Mouse (Mus musculus) kidney, adult 18-20 months (tissue): ENCODE results near the gene Dapk1.
A peak's percentile ranks its signal among the peaks of the same experiment; 100 is the strongest.
"Not testable (repeated sequence)": the region's sequence is repeated elsewhere in the genome, so short reads cannot be mapped to it uniquely, and the experiment has no call there.

Experiments used
- DNase-seq: peaks from one replicate; pipeline ENCODE4 v3.0.0; 2021

Dapk1 gene

DNA sequence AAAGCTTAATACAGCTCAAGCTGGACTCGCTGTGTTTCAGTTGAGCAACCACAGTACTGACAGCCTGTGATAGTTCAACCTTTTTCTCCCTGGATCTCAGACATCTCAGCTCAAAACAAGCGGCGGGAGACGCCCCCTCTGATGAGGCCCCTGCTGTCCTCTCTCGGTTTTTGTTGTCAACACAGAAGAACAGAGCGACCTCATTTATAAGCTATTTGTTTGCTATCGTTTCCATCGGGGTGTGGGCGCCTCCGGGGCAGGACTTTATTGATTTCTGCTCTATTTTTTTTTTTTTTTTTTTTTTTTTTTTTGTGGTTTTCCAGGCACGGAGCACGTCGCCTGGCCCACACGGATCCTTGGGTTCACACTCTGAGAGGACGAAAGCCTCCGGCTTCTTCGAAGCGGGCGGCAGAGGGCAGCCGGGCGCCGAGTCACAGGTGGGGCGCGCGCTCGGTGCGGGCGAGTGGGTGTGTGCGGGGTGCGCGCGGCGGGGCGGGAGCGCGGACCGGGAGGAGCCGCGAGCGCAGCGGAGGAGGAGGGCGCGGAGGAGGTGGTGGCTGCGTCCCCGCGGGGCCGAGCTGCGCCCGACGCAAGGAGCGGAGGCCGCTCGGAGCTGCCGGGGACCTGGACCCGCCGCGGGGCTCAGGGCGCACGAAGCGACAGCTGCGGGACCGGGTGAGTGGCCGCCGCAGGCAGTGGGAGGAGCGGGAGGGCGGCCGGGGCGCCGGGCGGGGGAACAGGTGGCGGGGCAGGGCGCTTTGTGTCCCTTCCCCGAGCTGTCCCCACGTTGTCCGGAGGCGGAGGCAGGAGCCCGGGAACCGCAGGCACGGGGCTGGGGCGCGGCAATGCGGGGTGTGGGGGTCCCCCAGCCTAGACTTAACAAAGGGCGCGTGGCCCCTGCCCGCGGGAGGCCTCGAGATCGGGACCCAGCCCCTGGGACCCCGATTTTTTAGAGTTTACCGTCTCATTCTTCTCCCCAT lies at the start of gene Dapk1:
TSS of gene Dapk1 (plus strand) at position 512 of the 980 bp plus-strand sequence.
- peak; percentile 85 for DNase-seq

DNA sequence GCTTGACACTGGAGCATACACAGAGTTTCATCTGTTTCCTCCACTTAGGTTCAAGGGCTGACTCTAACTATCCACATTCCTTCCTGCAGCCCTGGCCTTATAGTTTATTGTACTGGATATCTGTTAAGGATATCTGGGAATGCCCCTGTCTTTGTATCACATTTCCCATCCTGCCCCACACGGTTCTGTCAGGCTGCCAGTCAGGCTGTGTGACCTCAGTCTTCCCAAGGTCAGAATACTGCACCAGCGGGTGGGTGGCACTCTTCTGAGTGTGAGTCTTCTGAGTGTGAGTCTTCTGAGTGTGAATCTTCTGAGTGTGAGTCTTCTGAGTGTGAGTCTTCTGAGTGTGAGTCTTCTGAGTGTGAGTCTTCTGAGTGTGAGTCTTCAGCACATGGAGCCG lies 48.4 kb upstream of the Dapk1 start:
- no peak for DNase-seq

DNA sequence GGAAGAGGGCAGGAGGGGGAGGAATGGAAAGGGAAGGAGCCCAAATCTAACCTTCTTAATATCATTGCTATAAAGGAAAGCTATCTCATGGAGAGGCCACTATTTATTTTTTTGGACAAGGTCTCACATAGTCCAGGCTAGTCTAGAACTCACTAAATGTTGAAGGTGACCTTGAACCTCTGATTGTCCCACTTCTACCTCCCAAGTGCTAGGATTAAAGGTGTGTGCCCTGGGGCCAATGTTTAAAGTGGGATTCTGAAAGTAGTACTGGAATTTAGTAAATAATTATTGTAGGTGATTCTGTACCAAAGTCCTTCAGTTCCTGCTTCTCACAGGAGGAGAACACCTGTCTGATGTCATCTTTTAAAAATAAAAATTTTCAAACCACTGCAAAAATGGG lies 45.3 kb upstream of the Dapk1 start:
- DNase-seq: no peak

DNA sequence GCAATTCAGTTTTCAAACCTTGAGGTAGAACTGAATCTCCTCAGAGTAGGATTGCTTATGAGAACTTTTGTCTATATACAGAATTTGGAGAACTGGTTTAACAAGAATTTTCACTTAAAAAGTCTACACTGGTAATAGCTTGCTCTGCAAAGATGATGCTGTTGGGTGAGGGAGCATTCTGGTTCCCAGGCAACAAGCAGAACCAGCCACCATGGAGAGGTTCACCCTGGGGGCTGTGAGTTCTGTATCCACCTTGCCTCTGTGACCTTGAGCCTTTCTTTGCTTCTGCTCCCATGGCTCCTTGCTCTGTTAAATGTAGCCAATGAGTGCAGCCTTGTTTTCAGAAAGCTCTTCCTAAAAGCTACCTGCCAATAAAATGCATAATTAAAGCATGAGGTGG lies 44.8 kb upstream of the Dapk1 start:
- peak; percentile 18 for DNase-seq

DNA sequence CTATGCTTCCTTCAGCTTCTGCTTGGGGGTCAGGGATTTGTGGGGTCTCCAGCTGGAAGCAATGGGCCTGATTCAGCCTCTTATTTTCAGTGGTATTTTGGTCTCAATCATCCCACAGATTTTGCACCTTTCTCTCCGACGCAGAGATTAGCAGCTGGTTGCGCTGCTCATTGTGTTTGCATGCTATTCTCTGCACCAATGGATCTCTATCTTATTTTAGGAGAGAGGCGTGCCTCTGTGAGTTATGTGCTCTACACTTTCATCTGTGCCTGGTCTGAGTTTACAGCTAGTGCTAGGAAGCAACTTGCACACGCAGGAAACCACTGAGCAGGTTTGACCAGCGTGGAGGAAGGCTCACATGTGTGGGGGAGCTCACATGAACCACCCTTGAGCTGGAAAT lies 37.4 kb upstream of the Dapk1 start:
- DNase-seq: no peak

DNA sequence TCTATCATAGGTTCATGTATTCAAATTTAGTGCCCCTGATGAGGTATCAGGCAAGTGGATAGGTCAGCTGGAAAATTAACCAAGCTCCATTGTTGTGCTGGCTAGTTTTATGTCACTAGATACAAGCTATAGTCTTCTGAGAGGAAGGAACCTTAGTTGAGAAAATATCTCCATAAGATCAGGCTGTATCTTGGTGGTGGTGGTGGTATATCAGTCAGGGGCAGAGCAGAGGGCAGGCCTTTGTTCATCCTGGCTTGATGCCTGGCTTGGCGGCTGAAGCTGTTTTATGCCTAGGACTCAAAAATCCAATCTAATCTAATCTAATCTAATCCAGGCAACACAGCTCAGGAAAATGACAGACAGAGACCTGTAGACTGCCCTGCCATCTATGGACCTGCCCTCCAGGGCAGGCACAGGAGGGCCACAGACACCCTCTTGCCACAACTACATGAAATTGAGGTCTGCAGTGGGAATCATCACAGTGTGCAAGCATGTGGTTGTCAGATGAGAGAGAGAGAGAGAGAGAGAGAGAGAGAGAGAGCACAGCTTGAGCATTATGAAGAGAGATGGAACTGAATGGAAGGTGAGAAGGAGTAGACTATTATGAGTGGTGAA lies 32.7 kb upstream of the Dapk1 start:
- DNase-seq: no peak

DNA sequence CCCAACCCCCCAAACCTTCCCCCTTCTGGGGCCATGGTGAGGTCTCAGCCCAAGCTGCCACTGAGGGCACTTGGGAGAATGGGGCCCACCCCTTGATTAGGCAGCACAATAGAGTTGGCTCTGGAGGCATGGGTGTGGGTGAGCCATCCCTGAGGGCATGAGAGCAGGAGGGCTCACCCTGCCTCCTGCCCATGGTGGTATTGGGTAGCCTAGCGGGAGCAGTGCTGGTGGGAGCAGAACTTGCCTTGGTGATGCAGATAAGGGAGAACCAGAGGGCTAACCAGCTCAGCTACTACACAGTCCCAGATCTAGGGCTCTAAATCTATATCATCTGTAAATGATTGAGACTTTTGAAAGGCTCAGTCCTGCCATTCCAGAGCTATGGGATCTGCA lies 32.2 kb upstream of the Dapk1 start:
- no peak for DNase-seq

DNA sequence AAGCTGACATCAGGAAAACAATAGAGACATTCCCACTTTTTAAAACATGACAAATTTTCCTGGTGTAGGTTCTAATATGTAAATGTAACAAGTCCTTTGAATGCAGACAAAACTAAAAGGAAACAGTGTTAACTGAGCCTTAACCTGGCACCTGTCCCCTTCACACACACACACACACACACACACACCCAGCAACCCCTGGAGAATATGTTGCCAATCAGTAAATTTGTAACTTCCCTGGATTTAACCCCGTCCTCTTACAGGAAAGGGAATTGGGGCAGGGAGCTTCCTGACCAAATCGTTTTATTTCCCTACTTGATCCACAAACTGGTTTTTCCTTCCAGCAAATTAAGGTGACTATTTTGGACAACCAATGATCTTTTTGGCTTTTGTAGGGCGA lies 28.2 kb upstream of the Dapk1 start:
- peak; percentile 12 for DNase-seq

DNA sequence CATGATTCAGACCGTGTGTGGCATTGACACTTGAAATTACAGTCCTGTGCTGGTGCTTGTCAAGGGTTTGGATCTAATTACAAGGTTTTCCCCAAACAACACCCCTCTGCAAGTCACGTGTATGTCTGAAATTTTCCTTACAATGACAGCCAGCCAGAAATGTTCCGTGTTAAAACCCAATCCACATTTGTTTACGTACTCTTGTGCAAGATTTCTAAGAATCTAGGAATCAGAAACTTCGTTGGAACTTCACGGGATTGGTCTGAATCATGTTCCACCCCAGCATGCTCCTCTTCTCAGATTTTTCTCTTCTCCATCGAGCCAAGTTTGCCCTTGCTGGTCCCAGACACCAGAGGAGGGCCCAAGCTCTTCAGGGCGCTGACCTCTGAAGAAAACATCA lies 27.8 kb upstream of the Dapk1 start:
- peak; percentile 11 for DNase-seq

DNA sequence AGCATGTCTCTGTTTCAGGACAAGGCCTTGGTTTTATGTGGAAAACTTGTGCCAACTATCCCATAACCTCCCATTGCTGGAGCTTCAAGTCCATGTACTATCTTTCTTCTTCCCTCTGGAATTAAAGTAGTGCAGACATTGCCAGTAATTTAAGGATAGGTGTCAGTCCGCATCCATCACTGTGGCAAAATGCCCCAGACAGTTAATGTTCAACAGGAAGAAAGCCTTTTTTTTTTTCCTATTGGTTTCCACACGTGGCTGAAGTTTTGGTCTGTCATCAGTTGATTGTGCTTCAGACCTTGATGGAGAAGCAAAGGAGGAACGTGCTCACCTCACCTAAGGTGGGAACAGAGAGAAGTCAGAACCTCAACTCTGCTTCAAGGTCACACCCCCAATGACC lies 23.2 kb upstream of the Dapk1 start:
- DNase-seq: no peak

DNA sequence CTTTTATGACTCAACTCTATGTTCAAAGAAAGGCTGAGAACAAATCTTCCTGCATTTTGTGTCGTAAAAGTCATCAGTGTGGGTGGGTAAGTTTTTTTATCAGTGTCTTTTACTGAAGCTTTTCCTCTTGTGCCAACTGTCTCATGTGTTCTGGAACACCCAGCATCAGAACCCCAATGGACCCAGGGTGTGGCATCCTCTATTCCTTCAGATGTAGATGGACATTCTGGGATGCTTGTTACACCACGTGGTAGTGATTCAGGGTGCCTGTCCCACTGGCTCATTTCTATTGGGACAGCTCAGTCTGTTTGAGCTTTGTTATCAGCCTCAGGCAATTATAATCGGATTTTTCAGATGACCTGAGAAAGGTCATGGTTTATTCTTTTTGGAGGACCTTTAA lies 6.9 kb upstream of the Dapk1 start:
- DNase-seq: no peak

DNA sequence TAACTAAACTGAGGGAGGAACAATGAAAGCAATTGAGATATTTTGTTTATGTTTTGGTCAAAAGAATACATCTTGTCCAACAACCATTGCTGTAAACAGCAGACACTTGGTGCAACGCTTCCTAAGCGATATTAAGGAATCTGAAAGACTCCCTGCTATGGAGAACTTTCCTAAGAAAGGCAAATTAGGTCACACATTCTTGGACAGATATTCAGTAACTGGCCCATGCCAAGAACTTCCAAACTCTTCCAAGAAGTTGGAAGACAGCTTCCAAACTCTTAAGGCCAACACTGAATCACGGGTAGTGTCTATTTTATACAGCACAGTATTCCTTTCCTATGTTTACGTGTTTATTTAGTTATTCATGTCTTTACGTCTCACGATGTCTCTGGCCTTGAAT lies 6.2 kb upstream of the Dapk1 start:
- DNase-seq: no peak

DNA sequence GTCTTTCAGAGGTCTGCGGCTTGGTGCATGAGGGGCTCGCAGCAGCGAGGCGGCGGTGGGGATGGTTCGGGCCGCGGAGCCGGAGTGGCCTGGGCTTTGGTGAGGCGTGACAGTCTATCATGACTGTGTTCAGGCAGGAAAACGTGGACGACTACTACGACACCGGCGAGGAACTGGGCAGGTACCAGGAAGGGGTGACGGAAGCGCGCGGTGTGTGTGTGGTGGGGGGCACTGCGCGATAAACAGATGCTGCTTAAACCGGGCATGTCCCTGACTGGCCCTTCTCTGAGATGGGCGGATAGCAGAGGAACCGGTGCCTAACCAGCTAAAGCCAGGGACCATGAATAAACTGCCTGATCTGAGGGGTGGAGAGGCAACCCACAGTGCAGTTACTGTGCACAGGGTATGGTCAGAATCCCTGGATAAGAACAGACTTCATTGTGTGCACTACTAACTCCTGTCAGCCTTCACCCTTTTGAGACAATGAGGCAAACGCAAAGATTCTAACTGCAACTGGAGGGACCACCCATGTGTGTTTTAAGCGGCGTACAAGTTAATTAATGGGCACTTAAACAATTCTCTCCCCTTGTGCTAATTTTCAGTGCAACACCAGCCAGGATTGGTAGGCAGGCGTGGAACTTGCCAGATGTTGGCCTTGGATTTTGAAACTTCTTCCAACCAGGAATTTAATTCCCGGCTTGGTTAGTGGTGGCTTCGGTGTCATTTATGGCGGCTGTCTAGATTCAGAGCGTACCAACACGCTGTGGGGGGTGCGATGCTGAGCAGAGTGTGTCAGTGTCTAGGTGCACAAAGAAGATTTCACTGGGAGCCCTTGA lies 887 bp downstream of the Dapk1 start:
- DNase-seq: peak; percentile 60

DNA sequence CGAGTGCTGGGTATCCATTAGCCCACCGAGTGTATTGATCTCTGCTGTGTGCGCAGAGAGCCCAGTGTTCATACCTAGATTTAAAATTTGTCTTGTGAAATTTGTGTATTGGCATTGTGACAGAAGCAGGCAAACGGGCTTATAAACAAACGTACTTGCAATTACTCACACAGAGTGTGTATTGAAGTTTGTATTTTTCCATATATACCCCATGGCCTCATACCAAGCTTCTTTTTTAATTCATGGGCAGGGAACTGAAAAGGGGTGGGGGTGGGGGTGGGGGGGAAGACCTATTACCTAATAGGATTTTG lies 1.5 kb downstream of the Dapk1 start:
- DNase-seq: no peak

DNA sequence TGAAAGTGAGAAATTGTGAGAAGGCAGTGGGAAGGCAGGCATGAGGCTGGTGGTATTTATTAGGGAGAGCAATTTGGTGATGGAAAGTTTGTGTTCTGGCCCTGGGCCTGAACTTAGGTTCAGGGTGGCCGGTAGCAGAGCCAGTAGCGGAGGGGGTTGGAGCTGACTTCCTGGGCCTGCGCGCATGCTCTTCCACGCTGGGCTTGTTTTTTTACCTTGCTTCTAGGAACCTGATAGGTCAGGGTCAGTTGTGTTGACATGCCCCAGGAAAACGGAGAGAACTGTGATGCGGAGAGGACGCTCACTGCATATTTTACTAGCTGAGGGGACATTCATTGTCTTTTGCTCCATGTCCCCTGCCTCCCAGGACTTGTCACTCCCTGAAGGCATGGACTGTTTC lies 5.7 kb downstream of the Dapk1 start:
- DNase-seq: no peak

DNA sequence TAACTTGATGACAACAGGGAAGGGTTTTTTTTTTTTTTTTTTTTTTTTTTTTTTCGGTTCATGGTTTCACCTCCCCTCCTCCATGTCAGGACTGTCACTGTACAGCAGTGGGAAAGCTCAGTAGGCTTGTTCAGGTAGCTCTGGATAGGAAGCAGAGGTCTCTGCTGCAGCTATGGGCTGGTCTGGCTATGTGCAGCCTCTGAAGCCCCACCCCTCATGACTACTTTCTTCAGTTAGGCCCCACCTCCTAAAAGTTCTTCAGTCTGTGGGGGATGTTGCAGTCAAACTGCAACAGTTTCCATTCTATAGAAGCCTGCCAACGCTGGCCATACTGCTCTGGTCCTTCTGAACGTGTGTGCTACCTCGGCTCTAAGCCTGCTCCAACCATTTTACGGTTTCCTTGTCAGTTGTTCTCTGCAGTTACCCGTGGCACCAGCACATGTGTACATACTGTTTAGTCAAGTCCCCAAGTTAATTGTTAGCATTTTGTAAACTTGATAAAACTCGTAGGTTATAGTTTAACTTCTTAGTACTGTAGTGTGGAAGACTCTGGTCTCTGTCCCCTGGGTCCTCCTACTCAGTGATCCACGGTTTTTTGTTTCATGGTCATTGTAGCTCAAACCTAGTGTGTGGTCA lies 6.8 kb downstream of the Dapk1 start:
- peak; percentile 59 for DNase-seq

DNA sequence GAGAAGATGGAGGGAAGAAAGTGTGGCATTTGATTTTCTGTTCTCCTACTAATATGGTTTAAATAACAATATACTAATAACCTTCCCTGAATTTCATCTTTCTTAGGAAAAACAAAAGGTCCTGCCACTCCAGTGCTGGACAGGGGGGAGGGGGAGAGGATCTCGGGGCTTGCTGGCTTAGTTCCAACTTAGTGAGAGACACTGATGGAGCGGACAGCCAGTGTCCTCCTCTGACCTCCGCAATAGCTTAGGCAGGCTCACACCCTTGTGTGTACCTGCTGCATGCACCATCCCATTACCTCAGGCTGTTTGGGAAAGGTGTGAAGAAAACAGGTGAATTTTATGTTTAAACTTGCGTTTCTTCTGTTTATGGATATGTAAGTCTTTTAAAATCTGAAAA lies 7.5 kb downstream of the Dapk1 start:
- no peak for DNase-seq

DNA sequence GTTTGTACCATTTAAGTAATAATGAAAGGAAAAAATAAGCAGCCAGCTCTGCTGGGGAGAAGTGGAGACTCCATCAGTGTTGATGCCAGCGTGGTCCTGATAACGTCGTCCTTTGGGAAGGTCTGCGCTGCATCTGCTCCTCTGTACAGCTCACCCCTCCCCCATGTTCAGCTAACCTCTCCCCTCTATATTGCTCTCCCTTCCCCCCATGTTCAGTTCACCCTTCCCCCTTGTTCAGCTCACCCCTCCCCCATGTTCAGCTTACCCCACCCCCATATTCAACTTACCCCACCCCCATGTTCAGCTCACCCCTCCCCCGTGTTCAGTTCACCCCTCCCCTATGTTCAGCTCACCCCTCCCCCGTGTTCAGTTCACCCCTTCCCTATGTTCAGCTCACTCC lies 8.8 kb downstream of the Dapk1 start:
- no peak for DNase-seq

DNA sequence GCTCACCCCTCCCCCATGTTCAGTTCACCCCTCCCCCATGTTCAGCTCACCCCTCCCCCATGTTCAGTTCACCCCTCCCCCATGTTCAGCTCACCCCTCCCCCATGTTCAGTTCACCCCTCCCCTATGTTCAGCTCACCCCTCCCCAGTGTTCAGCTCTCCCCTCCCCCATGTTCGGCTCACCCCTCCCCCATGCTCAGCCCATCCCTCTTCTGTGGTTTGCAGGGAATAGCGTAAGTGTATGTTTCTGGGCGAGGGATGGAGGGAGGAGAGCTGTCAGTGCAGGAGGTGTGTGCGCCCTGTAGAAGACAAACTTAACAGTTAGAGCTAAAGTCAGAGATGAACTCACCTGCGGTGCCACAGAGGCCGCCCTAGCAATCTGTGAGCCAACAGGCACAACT lies 9.2 kb downstream of the Dapk1 start:
- not testable (repeated sequence) for DNase-seq

DNA sequence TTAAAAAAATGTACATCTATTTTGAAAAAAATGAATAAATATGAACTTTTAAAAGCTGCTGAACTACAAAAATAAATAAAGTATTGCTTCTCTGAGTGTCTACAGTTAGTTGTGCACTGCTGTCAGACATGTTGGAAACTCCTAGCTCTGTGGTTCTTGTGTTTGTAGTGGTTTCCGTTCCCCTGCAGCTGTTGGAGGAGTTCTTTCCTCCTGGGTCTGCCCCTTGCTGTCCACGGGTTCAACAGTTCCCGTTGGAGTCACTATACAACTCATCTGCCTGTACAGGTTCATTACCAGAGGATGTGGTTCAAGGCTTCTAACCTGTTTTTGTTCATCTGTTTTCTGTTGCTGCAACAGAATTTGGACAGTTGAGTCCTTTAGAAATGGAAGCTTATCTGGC lies 10.4 kb downstream of the Dapk1 start:
- no peak for DNase-seq

DNA sequence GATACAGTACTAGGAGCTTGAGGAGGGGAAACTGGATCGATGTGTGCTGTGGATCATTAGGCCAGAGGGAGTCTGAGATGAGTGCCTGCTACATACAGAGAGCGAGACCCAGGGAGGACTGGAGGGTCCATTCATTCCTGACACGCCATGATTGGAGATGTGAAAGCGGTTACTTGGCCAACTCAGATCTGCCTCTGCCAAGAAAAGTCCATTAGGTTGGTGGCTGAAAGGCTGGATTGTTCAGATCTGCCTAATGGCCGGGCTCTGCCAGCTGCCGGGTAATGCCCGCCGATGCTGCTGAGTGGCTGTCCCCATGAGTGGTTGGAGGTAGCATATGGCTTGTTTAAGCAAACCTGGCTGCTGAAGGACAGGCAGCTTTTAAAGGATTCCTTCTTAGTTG lies 12.4 kb downstream of the Dapk1 start:
- no peak for DNase-seq

DNA sequence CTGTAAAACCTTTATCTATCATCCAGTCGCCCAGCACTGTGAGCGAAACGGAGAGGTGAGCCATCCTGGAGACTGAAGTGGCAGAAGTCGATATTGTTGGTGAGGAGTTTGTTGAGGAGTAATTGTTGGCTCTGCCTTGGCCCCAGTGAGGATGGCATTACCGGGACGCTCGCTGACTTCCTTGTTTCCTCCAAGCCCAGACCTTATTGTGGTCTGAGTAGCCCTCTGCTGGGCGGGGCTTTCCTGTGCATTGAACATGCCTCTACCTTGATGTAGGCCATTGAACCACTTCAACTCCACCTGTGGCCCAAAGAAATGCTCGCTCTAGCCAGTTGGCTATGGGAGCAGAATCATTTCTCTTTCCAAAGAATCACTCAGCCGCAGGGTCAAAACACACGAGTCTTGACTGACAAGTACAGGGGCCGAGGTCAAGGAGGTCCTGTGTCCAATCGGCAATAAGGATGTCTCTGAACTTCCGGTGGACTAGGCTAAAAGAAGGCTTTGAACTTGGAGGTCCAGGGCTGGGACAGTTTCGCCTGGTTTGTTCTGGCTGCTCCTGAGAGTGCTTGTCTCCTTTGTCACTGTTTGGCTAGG lies 13.4 kb downstream of the Dapk1 start:
- no peak for DNase-seq

DNA sequence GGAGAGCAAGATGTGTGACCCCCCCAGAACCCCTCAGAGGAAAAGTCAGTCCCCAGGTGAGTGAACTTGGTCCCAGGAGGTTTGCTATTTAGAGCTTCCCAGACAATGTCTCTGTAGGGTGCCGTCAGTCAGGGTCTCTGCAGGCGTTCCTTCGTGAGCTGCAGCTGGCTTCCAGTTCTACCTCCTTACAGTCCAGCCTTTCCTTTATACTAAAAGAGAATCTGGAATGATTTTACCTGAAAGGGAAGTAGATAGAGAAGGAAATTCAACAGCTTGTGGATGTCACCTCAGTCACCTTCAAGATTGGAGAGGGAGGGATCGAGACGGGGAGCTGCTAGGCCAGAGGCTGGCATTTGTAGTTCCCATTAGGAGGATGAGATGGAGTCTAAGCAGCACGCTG lies 14.3 kb downstream of the Dapk1 start:
- no peak for DNase-seq
